Mouse (Mus musculus) CD4-positive naive resting alpha-beta T cell, adult 76 days (primary cell): Measurements from ENCODE around the gene Gm21987. TPM values are rescaled to one million over a fixed set of nuclear protein-coding genes. Genes with fewer than 3 reads are reported as not detected.

Source experiments
- total RNA-seq: library from RNA; stranded (reverse); gene quantifications from one replicate; pipeline ENCODE4 v1.2.4, GENCODE M21; 2023

Gm21987 gene
- not detected for total RNA-seq

GRCm38 (mm10) chr16:38346529-38347325, at the start of gene Gm21987, which contains the start of gene Cox17:
Gm21987 (plus strand) TSS chr16:38347040.
Cox17 (plus strand) TSS chr16:38346991.

GRCm38 (mm10) chr16:38341396-38342324, 5.2 kb upstream of the Gm21987 start, which contains the start of gene Maats1:
Maats1 (minus strand) TSS chr16:38342143.

GRCm38 (mm10) chr16:38361933-38362332, 15.1 kb downstream of the Gm21987 start, which contains the start of gene Popdc2:
Popdc2 (plus strand) TSS chr16:38362209.

Other genes starting within 250 kb of the Gm21987 start
- not detected for gene Nr1i2, start 52.2 kb upstream of the Gm21987 start, total RNA-seq
- gene Maats1, start 4.9 kb upstream of the Gm21987 start, total RNA-seq: not detected
- 44.6 TPM for gene Cox17, start within 50 bp of the Gm21987 start, total RNA-seq
- not detected for gene Popdc2, start 15.2 kb downstream of the Gm21987 start, total RNA-seq
- not detected for gene Pla1a, start 86.1 kb downstream of the Gm21987 start, total RNA-seq
- gene Adprh, start 105.7 kb downstream of the Gm21987 start, total RNA-seq: 16.7 TPM
- 1.0 TPM for gene Cd80, start 108.5 kb downstream of the Gm21987 start, total RNA-seq
- gene Timmdc1, start 175.6 kb downstream of the Gm21987 start, total RNA-seq: 13.2 TPM
- gene Poglut1, start 203.2 kb downstream of the Gm21987 start, total RNA-seq: 19.1 TPM
- gene Tmem39a, start 211.7 kb downstream of the Gm21987 start, total RNA-seq: 53.5 TPM